Mouse (Mus musculus): ENCODE results near the gene Unc13d. TPM values are rescaled to one million over a fixed set of nuclear protein-coding genes. Genes with fewer than 3 reads are reported as not detected.

Gene Unc13d
- polyA plus RNA-seq, 1 experiment from 2014 or later = 2.9 TPM

DNA sequence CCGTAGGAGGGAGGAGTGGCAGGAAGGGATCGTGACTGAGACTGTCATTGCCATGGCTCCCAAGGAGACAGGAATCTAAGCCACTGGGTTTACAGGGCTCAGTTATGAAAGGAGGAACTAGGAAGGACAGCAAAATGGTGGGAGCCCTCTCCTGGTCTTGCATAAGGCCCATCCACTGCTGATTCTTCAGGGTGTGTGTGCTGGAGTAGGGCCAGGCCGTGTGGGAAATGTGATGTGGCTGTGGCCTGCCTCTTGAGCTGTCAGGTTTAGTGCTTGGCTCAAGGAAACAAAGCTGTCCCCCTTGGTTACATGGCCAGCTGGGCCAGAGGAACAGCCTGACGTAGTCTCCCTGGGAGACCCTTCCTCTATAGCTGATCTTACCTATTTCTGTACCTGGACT is 27.6 kb downstream of the Unc13d start:
- Histone ChIP-seq H3K9me3 (peaks cover 4% of the 10 kb centered on the region; the same call in 1 of the 2 replicates), H3K27me3 (replicated peaks; ENCODE audit: low read depth, poor library complexity, severe bottlenecking) (no peaks in the 10 kb centered on the region), H3K36me3 (replicated peaks) (peaks cover 100% of the 10 kb centered on the region), H3K4me1 (no peaks in the 10 kb centered on the region), H3K4me3 (no peak overlapping the region), H3K27ac (replicated peaks) (no peak overlapping the region)
- WGBS = 87% methylated on average over 4 of the region's 4 CpGs
- DNase-seq (ENCODE audit: low spot score) = no peak

DNA sequence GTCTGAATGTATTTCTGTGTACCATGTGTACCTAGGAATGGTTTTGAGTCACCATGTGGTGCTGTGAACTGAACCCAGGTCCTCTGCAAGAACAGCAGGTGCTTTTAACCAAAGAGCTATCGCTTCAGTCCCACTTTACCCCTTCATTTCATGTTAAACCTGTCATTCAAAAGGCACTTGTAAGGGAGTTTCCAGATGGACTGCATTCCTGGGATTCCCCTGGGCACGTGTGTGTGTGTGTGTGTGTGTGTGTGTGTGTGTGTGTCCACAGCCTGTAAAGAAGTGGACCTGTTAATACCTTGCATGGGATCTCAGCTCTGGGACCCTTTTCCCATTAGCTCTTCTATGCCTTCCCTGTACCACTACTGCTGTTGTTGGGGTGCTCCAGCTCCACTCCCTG is 28.2 kb downstream of the Unc13d start:
- peaks cover 4% of the 10 kb centered on the region; the same call in 1 of the 2 replicates for H3K9me3 ChIP-seq

DNA sequence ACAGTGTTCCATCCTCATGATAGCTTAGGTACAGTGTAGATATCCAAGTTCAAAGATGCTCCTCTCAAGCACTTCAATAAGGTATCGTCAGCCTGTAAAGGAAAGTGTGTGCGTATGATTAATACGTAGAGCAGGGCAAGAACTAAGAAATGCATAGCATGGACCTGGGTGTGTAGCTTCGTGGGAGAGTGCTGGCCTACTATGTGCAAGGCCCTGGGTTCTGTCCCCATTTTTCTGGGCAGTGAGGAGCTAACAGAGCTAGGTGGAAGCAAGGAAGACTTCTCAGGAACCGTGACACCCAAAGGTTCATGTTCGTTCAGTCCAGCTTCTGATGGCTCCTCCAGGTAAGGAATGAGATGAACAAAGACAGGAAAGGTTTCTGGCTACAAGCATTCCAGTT is 32.6 kb downstream of the Unc13d start:
- Histone ChIP-seq H3K36me3 (replicated peaks) (peaks cover 98% of the 10 kb centered on the region), H3K27ac (replicated peaks) (no peak overlapping the region), H3K9me3 (peaks cover 8% of the 10 kb centered on the region; the same call in 1 of the 2 replicates), H3K4me1 (no peaks in the 10 kb centered on the region), H3K4me3 (no peak overlapping the region), H3K27me3 (replicated peaks; ENCODE audit: low read depth, poor library complexity, severe bottlenecking) (no peaks in the 10 kb centered on the region)
- 95% methylated on average over 6 of the region's 6 CpGs for WGBS
- DNase-seq (ENCODE audit: low spot score) = no peak

More for the DNA sequence above, 28.2 kb downstream of the Unc13d start:
- Histone ChIP-seq H3K27me3 (replicated peaks; ENCODE audit: low read depth, poor library complexity, severe bottlenecking) (no peaks in the 10 kb centered on the region), H3K4me3 (no peak overlapping the region), H3K36me3 (replicated peaks) (peaks cover 100% of the 10 kb centered on the region), H3K4me1 (no peaks in the 10 kb centered on the region), H3K27ac (replicated peaks) (no peak overlapping the region)
- DNase-seq (ENCODE audit: low spot score) = peak; percentile 9
- 84% methylated on average over 2 of the region's 2 CpGs for WGBS

DNA sequence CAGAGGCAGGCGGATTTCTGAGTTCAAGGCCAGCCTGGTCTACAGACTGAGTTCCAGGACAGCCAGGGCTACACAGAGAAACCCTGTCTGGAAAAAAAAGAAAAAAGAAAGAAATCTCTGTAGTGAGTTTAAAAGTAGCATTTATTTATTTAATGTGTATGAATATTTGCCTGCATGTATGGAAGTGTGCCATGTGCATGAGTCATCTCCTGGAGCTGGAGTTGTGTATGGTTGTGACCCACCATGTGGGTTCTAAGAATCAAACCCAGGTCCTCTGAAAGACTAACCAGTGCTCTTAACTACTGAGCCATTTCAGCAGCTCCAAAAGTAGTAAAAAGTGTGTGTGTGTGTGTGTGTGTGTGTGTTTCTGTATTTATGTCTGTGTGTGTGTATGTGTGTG is 34.5 kb downstream of the Unc13d start:
- Histone ChIP-seq H3K4me1 (no peaks in the 10 kb centered on the region), H3K27ac (replicated peaks) (no peak overlapping the region), H3K27me3 (replicated peaks; ENCODE audit: low read depth, poor library complexity, severe bottlenecking) (no peaks in the 10 kb centered on the region), H3K36me3 (replicated peaks) (peaks cover 97% of the 10 kb centered on the region), H3K4me3 (no peak overlapping the region), H3K9me3 (0 out of 2 replicates have a peak, but pooled peaks cover 3% of the 10 kb centered on the region)
- no peak for DNase-seq (ENCODE audit: low spot score)
- 95% methylated on average over 1 of the region's 1 CpGs for WGBS

DNA sequence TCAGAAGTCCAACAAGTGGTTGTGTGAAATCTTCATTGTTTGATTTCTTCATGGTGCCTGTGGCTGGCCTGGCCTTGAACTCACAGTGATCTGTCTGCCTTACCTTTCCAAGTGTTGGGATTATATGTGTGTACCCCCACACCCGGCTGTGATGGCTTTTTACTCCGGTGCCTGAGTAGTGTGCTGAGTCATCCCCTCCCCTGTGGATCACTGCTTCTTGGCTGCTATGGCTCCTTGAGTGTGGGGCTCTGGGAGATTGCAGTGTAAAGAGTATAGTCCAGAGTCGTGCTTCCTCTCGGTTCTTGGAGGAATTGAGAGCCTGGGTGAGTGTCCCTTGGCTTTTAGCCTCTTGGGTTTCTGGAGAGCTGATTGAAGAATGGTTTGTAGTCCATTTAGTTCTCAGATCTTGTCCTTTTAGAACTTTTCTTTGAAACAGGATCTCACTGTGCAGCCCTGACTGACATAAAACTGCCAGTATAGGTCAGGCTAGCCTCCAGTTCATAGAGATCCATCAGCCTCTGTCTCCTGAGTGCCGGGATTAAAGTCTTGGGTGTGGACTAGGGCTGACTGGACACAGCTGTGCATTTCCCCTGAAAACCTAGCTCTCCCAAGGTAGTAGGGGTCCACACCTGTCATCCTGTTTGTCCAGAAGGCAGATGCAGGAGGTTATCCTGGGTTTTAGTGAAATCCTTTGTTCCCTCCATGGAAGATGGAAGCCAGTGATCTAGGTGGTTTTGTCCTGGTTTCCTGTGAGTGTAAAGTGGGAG is 35.2 kb downstream of the Unc13d start:
- Histone ChIP-seq H3K27ac (replicated peaks) (no peak overlapping the region), H3K36me3 (replicated peaks) (peaks cover 97% of the 10 kb centered on the region), H3K9me3 (0 out of 2 replicates have a peak, but pooled peaks cover 3% of the 10 kb centered on the region), H3K27me3 (replicated peaks; ENCODE audit: low read depth, poor library complexity, severe bottlenecking) (no peaks in the 10 kb centered on the region), H3K4me1 (no peaks in the 10 kb centered on the region), H3K4me3 (no peak overlapping the region)
- 91% methylated on average over 5 of the region's 5 CpGs for WGBS
- no peak for DNase-seq (ENCODE audit: low spot score)

DNA sequence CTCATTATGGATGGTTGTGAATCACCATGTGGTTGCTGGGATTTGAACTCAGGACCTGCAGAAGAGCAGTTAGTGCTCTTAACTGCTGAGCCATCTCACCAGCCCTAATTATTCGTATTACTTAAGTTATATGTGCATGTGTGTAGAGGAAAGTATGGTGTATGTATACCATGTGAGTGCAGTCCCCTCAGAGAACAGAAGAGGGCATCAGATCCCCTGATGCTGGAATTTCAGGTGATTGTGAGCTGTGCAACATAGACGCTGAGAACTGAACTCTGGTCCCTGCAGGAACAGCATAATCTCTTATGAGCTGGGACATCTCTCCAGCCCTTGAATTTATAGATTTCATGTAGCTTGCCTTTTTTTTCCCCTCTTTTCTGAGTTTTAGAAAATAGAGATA is 35.9 kb downstream of the Unc13d start:
- H3K27ac ChIP-seq (replicated peaks) = no peak overlapping the region
- 0 out of 2 replicates have a peak, but pooled peaks cover 3% of the 10 kb centered on the region for H3K9me3 ChIP-seq
- 93% methylated on average over 2 of the region's 2 CpGs for WGBS
- peaks cover 92% of the 10 kb centered on the region for H3K36me3 ChIP-seq (replicated peaks)
- H3K4me1 ChIP-seq = no peaks in the 10 kb centered on the region
- no peak overlapping the region for H3K4me3 ChIP-seq
- H3K27me3 ChIP-seq (replicated peaks; ENCODE audit: low read depth, poor library complexity, severe bottlenecking) = no peaks in the 10 kb centered on the region
- no peak for DNase-seq (ENCODE audit: low spot score)

DNA sequence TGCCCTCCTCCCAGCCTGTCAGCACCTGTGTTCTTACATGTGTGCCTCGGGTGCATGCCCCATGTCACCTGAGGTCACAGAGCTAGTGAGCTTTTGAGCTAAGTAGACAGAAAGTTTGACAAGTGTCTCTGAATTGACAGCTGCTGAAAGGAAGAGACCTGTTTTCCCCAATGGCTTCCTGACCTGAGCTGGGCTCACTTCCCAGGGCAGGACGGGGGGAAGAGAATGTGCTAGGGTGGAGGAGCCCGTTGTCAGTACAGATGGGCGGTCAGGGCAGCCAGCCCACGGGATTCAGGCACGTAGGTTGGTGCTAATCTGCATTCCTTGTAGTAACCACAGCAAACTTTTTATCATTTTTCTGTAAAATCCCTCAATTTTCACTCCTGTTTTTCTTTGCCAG is 37.2 kb downstream of the Unc13d start:
- no peak for DNase-seq (ENCODE audit: low spot score)

DNA sequence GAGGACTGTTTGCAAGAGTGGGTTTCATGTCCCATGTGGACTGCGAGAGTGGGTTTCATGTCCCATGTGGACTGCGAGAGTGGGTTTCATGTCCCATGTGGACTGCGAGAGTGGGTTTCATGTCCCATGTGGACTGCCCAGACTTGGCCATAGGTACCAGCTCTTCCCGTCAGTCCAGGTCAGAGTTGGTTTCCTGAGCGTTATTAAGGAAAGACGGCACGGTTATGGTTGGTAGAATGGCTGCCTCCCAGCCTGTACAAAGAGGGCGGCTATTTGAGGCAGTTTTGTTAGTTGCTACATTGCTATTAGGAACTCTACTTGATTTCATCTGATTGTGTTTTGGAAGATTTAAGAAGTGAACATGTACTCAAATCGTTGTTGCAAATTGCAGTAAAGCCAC is 39.9 kb downstream of the Unc13d start:
- no peak overlapping the region for H3K4me3 ChIP-seq
- DNase-seq (ENCODE audit: low spot score) = no peak
- peaks cover 3% of the 10 kb centered on the region; the same call in 1 of the 2 replicates for H3K4me1 ChIP-seq
- no peak overlapping the region for H3K27ac ChIP-seq (replicated peaks)
- WGBS = 94% methylated on average over 9 of the region's 9 CpGs
- H3K27me3 ChIP-seq (replicated peaks; ENCODE audit: low read depth, poor library complexity, severe bottlenecking) = no peaks in the 10 kb centered on the region
- peaks cover 81% of the 10 kb centered on the region for H3K36me3 ChIP-seq (replicated peaks)
- H3K9me3 ChIP-seq = 0 out of 2 replicates have a peak, but pooled peaks cover 3% of the 10 kb centered on the region

More for the DNA sequence above, 37.2 kb downstream of the Unc13d start:
- WGBS = 89% methylated on average over 6 of the region's 6 CpGs
- Histone ChIP-seq H3K36me3 (replicated peaks) (peaks cover 85% of the 10 kb centered on the region), H3K4me3 (no peak overlapping the region), H3K4me1 (no peaks in the 10 kb centered on the region), H3K27ac (replicated peaks) (no peak overlapping the region), H3K9me3 (0 out of 2 replicates have a peak, but pooled peaks cover 3% of the 10 kb centered on the region), H3K27me3 (replicated peaks; ENCODE audit: low read depth, poor library complexity, severe bottlenecking) (no peaks in the 10 kb centered on the region)

DNA sequence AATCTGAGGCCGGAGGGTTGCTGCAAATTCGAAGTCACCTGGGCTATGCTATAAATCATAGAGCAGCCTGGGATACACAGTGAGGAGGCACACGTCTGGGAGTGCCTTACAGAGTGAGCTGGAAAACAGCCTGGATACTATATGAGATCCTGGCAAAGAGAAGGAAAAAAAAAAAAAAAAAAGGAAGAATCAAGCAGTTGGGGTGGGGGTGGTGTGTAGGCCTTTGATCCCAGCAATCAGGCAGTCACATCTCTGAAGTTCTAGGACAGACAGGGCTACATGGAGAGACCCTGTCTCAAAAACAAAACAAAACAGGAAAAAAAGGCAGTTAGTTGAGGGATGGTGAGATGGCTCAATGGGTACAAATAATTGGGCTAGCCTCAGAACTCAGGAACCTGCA is 41.1 kb downstream of the Unc13d start:
- WGBS = 93% methylated on average over 3 of the region's 3 CpGs
- Histone ChIP-seq H3K36me3 (replicated peaks) (peaks cover 79% of the 10 kb centered on the region), H3K4me3 (no peak overlapping the region), H3K27ac (replicated peaks) (no peak overlapping the region), H3K4me1 (peaks cover 10% of the 10 kb centered on the region), H3K27me3 (replicated peaks; ENCODE audit: low read depth, poor library complexity, severe bottlenecking) (no peaks in the 10 kb centered on the region), H3K9me3 (no peaks in the 10 kb centered on the region)
- DNase-seq (ENCODE audit: low spot score) = no peak

DNA sequence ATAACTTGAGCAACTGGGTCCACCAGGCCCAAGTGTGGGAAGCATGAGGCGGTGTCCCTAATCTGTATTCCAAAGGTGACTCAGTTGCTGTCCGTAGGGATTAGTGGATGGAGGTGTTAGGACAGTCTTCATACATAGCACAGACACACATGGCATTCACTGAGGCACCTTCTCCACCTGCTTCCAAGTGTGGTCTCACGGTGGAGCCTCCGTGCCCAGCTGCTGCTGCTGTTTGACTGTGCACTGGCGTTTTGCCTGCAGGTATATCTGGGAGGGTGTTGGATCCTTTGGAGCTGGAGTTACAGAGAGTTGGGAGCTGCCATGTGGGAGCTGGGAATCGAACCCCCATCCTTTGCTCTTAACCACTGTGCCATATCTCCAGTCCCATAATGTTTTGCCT is 43.2 kb downstream of the Unc13d start:
- WGBS = 95% methylated on average over 6 of the region's 6 CpGs
- no peak for DNase-seq (ENCODE audit: low spot score)
- Histone ChIP-seq H3K36me3 (replicated peaks) (peaks cover 62% of the 10 kb centered on the region), H3K4me1 (peaks cover 20% of the 10 kb centered on the region), H3K4me3 (no peak overlapping the region), H3K9me3 (no peaks in the 10 kb centered on the region), H3K27me3 (replicated peaks; ENCODE audit: low read depth, poor library complexity, severe bottlenecking) (no peaks in the 10 kb centered on the region), H3K27ac (replicated peaks) (no peak overlapping the region)

DNA sequence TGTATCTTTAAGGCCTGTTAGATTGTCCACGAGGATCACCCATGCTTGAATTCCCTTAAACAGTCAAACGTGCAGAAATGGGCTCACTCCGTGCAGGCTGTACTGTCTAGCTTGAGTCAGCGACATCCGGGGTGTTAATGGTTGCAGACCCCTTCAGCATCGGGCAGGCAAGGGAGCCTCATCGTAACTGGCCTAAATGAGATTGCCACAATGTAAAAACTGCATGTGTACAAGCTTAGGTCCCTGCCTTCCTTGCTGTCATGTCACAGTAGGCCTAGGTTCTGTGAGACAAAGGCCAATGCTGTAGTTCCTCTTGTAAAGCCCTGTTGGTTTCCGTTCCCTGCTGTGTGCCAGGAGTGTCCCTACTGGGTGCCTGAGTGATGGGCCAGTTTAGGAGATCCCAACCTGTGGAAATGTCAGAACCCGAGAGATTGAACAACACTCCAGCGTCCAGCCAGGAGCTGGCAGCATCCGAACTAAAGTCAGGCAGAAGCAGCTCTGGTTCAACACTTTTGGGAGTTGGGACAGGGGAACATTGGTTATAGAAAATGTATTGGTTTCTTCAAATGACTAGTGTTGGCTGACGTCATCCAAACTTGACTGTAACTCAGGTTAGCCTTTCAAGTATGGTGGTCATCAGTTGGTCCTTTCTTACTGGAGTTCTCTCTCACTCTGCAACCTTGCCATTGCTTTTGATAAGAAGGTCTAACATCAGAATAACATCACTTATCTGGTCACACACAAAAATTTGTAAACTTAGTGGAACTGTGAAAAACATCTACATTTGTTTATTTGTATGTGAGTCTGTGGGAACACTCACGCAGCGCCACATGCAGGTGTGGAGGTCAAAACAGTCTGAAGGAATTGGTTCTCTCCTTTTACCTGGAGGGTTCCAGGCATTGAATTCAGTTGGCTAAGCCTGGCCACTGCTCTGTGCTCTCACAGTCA is 46.6 kb downstream of the Unc13d start:
- H3K4me3 ChIP-seq = peak overlapping the region; percentile 84
- no peaks in the 10 kb centered on the region for H3K27me3 ChIP-seq (replicated peaks; ENCODE audit: low read depth, poor library complexity, severe bottlenecking)
- H3K9me3 ChIP-seq = no peaks in the 10 kb centered on the region
- H3K36me3 ChIP-seq (replicated peaks) = peaks cover 36% of the 10 kb centered on the region
- WGBS = 34% methylated on average over 14 of the region's 14 CpGs
- peaks cover 23% of the 10 kb centered on the region for H3K4me1 ChIP-seq
- no peak for DNase-seq (ENCODE audit: low spot score)
- H3K27ac ChIP-seq (replicated peaks) = peak overlapping the region; percentile 98

DNA sequence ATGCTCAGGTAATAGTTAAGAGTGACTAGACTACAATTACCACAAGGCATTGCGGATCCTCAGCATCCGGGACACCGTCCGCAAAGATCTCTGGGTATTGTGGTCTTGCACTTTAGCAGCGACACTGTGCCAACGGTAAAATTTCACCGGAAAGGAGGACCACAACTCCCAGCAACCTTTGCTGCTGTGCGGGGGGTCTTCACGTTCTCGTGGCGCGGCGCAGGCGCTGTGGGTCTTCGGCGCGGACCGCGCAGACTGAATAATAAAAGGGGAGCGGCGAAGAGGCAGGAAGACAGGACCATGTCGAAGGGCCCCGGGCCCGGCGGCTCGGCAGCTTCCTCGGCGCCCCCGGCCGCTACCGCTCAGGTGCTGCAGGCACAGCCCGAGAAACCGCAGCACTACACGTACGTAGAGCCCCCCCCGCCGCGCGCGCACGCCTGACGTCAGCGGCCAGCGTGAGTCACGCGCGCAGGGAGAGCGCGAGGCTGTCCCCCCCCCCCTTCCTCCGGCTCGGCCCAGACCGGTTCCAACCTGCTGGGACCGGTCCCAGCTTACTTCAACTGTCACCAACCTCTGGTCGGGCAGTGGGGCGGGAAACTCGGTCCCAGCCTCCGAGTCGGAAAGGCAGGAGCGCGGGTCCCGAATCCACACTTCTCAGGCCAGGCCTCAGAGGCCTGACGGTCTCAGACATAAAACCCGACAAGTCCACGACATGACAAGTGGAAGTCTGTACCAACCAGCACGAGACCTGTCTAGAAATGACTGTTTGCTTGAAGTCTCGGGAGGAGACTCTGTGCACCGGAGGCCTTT is 47.5 kb downstream of the Unc13d start, which contains the start of gene Unk:
Gene Unk (plus strand): TSS at position 235 of the 810 bp plus-strand sequence.
- under 1% methylated on average over 67 of the region's 67 CpGs for WGBS
- Histone ChIP-seq H3K4me1 (peaks cover 23% of the 10 kb centered on the region), H3K27ac (replicated peaks) (peak within 1 kb of the TSS; percentile 98), H3K9me3 (no peaks in the 10 kb centered on the region), H3K27me3 (replicated peaks; ENCODE audit: low read depth, poor library complexity, severe bottlenecking) (no peaks in the 10 kb centered on the region), H3K36me3 (replicated peaks) (peaks cover 34% of the 10 kb centered on the region), H3K4me3 (peak within 1 kb of the TSS; percentile 84)
- DNase-seq (ENCODE audit: low spot score) = peak; percentile 97
